Mouse (Mus musculus) liver, adult 2 months (tissue): Measurements from ENCODE around the gene Gpr37l1. TPM values are rescaled to one million over a fixed set of nuclear protein-coding genes. Genes with fewer than 3 reads are reported as not detected.

Experiments used
- DNase-seq: peaks from one replicate; pipeline ENCODE4 v3.0.0-alpha.2; 2011; ENCODE audit warnings: low read depth, low spot score; ENCODE audit errors: extremely low read depth
- H3K27ac ChIP-seq: fragments of 200-500 bp; replicated peaks from 2 replicates; pipeline ENCODE4 v1.5.1; 2012; ENCODE audit warnings: low read depth, mild to moderate bottlenecking, control low read depth, inconsistent platforms, low read length; ENCODE audit not compliant: insufficient read depth
- H3K27me3 ChIP-seq: fragments of 200-500 bp; 2 replicates; pipeline ENCODE4 v1.6.1; 2012; ENCODE audit warnings: mild to moderate bottlenecking, moderate library complexity, low read length, inconsistent platforms; ENCODE audit not compliant: control insufficient read depth, insufficient read depth
- H3K36me3 ChIP-seq: fragments of 200-500 bp; 2 replicates; pipeline ENCODE4 v1.6.1; 2012; ENCODE audit warnings: low read length, inconsistent platforms; ENCODE audit not compliant: control insufficient read depth, insufficient read depth
- H3K4me1 ChIP-seq: fragments of 200-500 bp; 2 replicates; pipeline ENCODE4 v1.6.1; 2011; ENCODE audit warnings: low read length; ENCODE audit not compliant: control insufficient read depth, insufficient read depth
- H3K4me3 ChIP-seq: fragments of 200-500 bp; 2 replicates; pipeline ENCODE4 v1.5.1; 2011; ENCODE audit warnings: low read depth, mild to moderate bottlenecking, control low read depth, low read length, moderate library complexity; ENCODE audit not compliant: insufficient read depth
- H3K79me2 ChIP-seq: fragments of 200-500 bp; 2 replicates; pipeline ENCODE4 v1.6.1; 2012; ENCODE audit warnings: inconsistent platforms, mild to moderate bottlenecking, low read length, moderate library complexity; ENCODE audit not compliant: control insufficient read depth, insufficient read depth
- H3K9ac ChIP-seq: fragments of 200-500 bp; 2 replicates; pipeline ENCODE4 v1.6.1; 2012; ENCODE audit warnings: low read depth, mild to moderate bottlenecking, control low read depth, inconsistent platforms, low read length
- CTCF ChIP-seq: fragments of 200-500 bp; IDR thresholded peaks from 2 replicates; pipeline ENCODE4 v1.5.1; 2011; ENCODE audit warnings: low read depth, low read length, control low read depth
- POLR2A ChIP-seq: fragments of 200-500 bp; IDR thresholded peaks from 2 replicates; pipeline ENCODE4 v1.6.1; 2011; ENCODE audit warnings: low read length, control low read depth; ENCODE audit not compliant: insufficient read depth; ENCODE audit errors: extremely low read depth
- WGBS: fragments of 180-500 bp; shearing (Covaris S2); methylation state at CpG from one replicate; pipeline ENCODE4 v1.1.7; 2018; 5-methylcytosine and 5-hydroxymethylcytosine counted together
- polyA plus RNA-seq: library from polyadenylated mRNA; depleted of rRNA; stranded (reverse); fragments of >200 nt; gene quantifications from 2 replicates; pipeline ENCODE4 v1.2.3, GENCODE M21; 2012
- total RNA-seq: library from RNA; depleted of rRNA; stranded (reverse); fragments of >200 nt; gene quantifications from 2 replicates; pipeline ENCODE4 v1.2.3, GENCODE M21; 2014

Gpr37l1 gene
- total and polyA plus RNA-seq, 2 experiments = not detected

DNA sequence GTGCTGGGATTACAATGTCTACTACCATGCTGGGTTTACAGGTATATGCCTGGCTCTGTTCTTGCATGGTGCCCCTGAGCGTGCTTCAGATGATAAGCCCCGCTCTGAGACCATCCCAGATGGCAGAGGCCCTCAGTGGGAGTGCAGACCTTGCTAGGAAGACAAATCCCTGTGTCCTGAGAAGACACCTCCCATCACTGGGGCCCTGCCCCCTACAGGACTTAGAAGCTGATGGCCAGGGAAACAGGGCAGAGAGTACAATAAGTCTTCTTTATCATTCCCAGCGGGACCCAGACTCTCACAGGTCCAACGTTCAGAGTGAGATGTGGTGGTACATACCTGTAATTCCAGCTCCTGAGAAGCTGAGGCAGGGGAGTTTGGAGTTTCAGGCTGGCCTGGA is 37.8 kb upstream of the Gpr37l1 start:
- DNase-seq = no peak
- Histone ChIP-seq H3K27me3 (no peaks in the 10 kb centered on the region), H3K4me3 (no peak overlapping the region), H3K36me3 (no peaks in the 10 kb centered on the region), H3K9ac (no peak overlapping the region), H3K27ac (no peak overlapping the region), H3K4me1 (peaks cover 3% of the 10 kb centered on the region; the same call in 1 of the 2 replicates), H3K79me2 (no peaks in the 10 kb centered on the region)
- WGBS = 84% methylated on average over 4 of the region's 4 CpGs
- TF ChIP-seq CTCF (no peak), POLR2A (no peak)

DNA sequence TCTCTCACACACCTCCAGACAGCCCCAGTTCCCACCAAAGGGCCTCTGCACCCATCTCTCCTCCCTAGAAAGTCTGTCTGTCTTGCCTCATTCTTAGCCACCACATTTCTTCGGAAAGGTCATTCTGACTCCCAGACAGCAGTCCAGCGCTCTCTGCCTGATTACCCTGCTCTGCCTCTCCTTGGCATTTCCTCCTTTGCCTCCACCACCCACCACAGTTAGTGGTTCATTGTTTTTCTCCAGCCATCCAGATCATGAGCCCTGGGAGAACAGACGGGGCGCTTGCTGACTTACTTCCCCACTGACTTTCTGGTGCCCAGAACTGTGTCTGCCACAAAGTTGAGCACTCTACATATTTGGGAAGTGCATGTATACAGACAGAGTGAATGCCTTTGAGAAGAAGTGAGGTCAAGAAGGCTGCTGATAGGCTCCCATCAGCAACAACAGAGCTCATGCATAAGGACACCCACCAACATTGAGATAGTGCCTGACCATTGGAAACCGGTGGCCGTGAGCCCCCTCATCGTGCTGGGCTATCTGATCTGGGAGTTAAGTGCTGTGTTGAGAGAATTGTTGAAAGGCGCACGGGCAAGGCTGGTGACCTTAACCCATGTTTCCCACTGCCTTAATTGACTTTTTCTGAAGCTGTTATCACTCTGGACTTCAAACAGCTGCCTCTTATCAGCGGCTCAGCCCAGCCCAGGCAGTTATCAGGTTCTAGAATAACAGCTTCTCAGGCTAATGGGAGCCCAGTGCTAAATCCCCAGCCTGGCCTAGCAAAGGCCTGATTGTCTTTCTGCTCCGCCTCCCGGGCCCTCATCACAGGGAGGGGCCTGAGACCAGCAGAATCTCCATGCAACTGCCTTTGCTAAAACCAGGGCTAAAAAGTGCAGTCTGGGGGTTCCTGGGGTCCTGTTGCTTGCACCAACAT is 37.0 kb upstream of the Gpr37l1 start:
- no peak overlapping the region for H3K4me3 ChIP-seq
- TF ChIP-seq CTCF (no peak), POLR2A (no peak)
- H3K36me3 ChIP-seq = no peaks in the 10 kb centered on the region
- no peak overlapping the region for H3K27ac ChIP-seq
- no peak for DNase-seq
- H3K27me3 ChIP-seq = no peaks in the 10 kb centered on the region
- WGBS = 57% methylated on average over 12 of the region's 12 CpGs
- no peak overlapping the region for H3K9ac ChIP-seq
- no peaks in the 10 kb centered on the region for H3K79me2 ChIP-seq
- H3K4me1 ChIP-seq = no peaks in the 10 kb centered on the region

- DNase-seq = no peak
- no peaks in the 10 kb centered on the region for H3K4me1 ChIP-seq
Observed at GRCm38 (mm10) chr1:135200400-135200799, 32.9 kb upstream of the Gpr37l1 start.

GRCm38 (mm10) chr1:135199014-135199819 is 31.7 kb upstream of the Gpr37l1 start:
- Histone ChIP-seq H3K9ac (no peak overlapping the region), H3K27me3 (no peaks in the 10 kb centered on the region), H3K4me1 (no peaks in the 10 kb centered on the region), H3K4me3 (no peak overlapping the region), H3K27ac (no peak overlapping the region), H3K79me2 (no peaks in the 10 kb centered on the region), H3K36me3 (no peaks in the 10 kb centered on the region)
- WGBS = 29% methylated on average over 21 of the region's 21 CpGs
- TF ChIP-seq CTCF = no peak
- no peak for TF ChIP-seq POLR2A
- no peak for DNase-seq

More at GRCm38 (mm10) chr1:135200400-135200799, 32.9 kb upstream of the Gpr37l1 start:
- no peak overlapping the region for H3K9ac ChIP-seq
- no peak for TF ChIP-seq CTCF
- TF ChIP-seq POLR2A = no peak
- H3K27me3 ChIP-seq = no peaks in the 10 kb centered on the region
- WGBS = 79% methylated on average over 4 of the region's 4 CpGs
- H3K27ac ChIP-seq = no peak overlapping the region
- H3K36me3 ChIP-seq = no peaks in the 10 kb centered on the region
- no peak overlapping the region for H3K4me3 ChIP-seq
- no peaks in the 10 kb centered on the region for H3K79me2 ChIP-seq

DNA sequence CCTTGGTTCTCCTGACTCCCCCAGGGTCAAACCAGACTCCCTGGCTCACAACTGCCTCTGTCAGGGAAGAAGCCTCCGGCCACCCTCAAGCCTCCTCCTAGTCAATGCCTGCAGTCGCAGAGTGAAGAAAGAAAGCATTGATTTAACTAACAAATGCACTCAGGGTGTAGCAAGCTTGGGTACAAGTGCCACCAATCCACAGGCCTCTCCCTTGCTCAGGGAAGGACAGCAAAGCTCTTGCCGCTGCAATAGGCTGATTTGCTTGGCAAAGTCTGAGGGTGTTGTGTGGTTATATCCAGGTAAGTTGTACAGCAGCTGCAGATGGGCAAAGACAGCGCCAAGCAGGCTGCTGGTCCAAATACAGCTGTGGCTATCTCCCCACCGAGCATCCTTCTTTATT is 30.9 kb upstream of the Gpr37l1 start:
- no peaks in the 10 kb centered on the region for H3K36me3 ChIP-seq
- no peak overlapping the region for H3K27ac ChIP-seq
- no peaks in the 10 kb centered on the region for H3K79me2 ChIP-seq
- no peak overlapping the region for H3K4me3 ChIP-seq
- no peaks in the 10 kb centered on the region for H3K4me1 ChIP-seq
- WGBS = 70% methylated on average over 5 of the region's 5 CpGs
- H3K9ac ChIP-seq = no peak overlapping the region
- no peaks in the 10 kb centered on the region for H3K27me3 ChIP-seq
- TF ChIP-seq CTCF = no peak
- DNase-seq = no peak
